10 mouse cellular contexts compared by ENCODE assay signal in the genomic region with DNA sequence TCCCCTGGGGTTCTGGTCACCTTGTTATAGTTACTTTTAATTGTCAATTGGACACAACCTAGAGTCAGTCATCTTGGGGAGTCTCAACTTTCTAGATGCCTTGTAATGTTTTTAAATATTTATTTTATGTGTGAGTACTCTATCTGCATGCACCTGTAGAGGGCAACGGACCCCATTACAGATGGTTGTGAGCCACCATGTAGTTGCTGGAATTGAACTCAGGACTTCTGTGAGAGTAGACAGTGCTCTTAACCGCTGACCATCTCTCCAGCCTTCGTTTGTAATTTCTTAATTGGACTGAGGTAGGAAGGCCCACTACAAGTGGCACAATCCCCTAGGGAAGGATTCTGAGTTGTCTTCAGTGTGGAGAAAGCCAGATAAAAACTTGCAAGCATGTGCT. TPM values are rescaled to one million over a fixed set of nuclear protein-coding genes. Genes with fewer than 3 reads are reported as not detected.
DNase-seq lines count a peak whose midpoint lies in the region; ATAC-seq and TF ChIP-seq lines count a peak whose summit lies in the region.
"Had no signal": no experiment of that assay in that cellular context is flagged by ENCODE, and none has a peak within 500 bp of the region (broad histone marks: within the 10 kb centered on the region; RNA-seq: fewer than 3 reads in every experiment).

No protein-coding gene starts in this region.

- H3K4me3 ChIP-seq in heart, embryonic 15.5 days: peak overlapping the region; percentile 89
- H3K4me3 ChIP-seq in G1E (ENCODE audit: low read depth, low read length) (peak overlapping the region; percentile 88), macrophage (ENCODE audit: inconsistent target) (peak overlapping the region; percentile 74)
- peak overlapping the region; percentile 80 for H3K4me3 ChIP-seq in hindbrain, embryonic 10.5 days

- H3K27me3 ChIP-seq in heart, embryonic 15.5 days: no peaks in the 10 kb centered on the region
- no peaks in the 10 kb centered on the region for H3K27me3 ChIP-seq in G1E (ENCODE audit: insufficient read depth, low read length)
- peaks cover 3% of the 10 kb centered on the region; the same call in 1 of the 2 replicates for H3K27me3 ChIP-seq in hindbrain, embryonic 10.5 days (ENCODE audit: insufficient read depth, poor library complexity, severe bottlenecking)

- no peak for ATAC-seq in heart, embryonic 15.5 days (replicated peaks; ENCODE audit: insufficient number of reproducible peaks, insufficient read depth, low FRiP score, low read depth)
- no peak for ATAC-seq in G1E (ENCODE audit: extremely low read depth, insufficient number of reproducible peaks, low FRiP score, poor library complexity, severe bottlenecking)
- ATAC-seq in inflammation-experienced regulatory T-cells, adult 6 months: no peak

- intact Hi-C loops in heart, postnatal 10 days (cut with DNase I): no loop called here

- no peaks in the 10 kb centered on the region for H3K9me3 ChIP-seq in heart, embryonic 15.5 days (replicated peaks)
- no peaks in the 10 kb centered on the region for H3K9me3 ChIP-seq in G1E (replicated peaks)
- H3K9me3 ChIP-seq in hindbrain, embryonic 10.5 days: no peaks in the 10 kb centered on the region

- H3K4me1 ChIP-seq in heart, embryonic 15.5 days (replicated peaks): peaks cover 7% of the 10 kb centered on the region
- peaks cover 24% of the 10 kb centered on the region for H3K4me1 ChIP-seq in G1E (ENCODE audit: insufficient read depth, low read depth, low read length)
- H3K4me1 ChIP-seq in hindbrain, embryonic 10.5 days (replicated peaks): peaks cover 14% of the 10 kb centered on the region

- no peaks in the 10 kb centered on the region for H3K36me3 ChIP-seq in heart, embryonic 15.5 days
- H3K36me3 ChIP-seq in G1E (replicated peaks) (peaks cover 34% of the 10 kb centered on the region), macrophage (ENCODE audit: inconsistent target) (no peaks in the 10 kb centered on the region)
- H3K36me3 ChIP-seq in hindbrain, embryonic 10.5 days: peaks cover 21% of the 10 kb centered on the region

- peak overlapping the region; percentile 64 for H3K9ac ChIP-seq in heart, embryonic 15.5 days

- WGBS in heart, embryonic 15.5 days: 73% methylated on average over 3 of the region's 3 CpGs
- WGBS in hindbrain, embryonic 10.5 days: 81% methylated on average over 3 of the region's 3 CpGs
- WGBS in macrophage (ENCODE audit: missing documents): 67% methylated on average over 3 of the region's 3 CpGs

- no peak for TF ChIP-seq CTCF in G1E (IDR thresholded peaks at IDR 0.05; ENCODE audit: low read depth, low read length)

- peak overlapping the region; percentile 92 for H3K4me2 ChIP-seq in heart, embryonic 15.5 days

- DNase-seq in heart, postnatal 10 days: no peak
- DNase-seq in G1E (ENCODE audit: low spot score): no peak
- no peak for DNase-seq in hindbrain, embryonic 10.5 days (ENCODE audit: low spot score)
- DNase-seq in right cerebral cortex, postnatal 10 days (ENCODE audit: low spot score in 2 of 2): no peak
- DNase-seq in testis, postnatal 10 days (ENCODE audit: low spot score): no peak
- DNase-seq: lung, adult 18-20 months; thymus, adult 18-20 months had no signal

- no peaks in the 10 kb centered on the region for H3K79me2 ChIP-seq in macrophage (ENCODE audit: inconsistent target)

- no peak overlapping the region for H3K27ac ChIP-seq in heart, embryonic 15.5 days
- peak overlapping the region; percentile 96 for H3K27ac ChIP-seq in hindbrain, embryonic 10.5 days
- H3K27ac ChIP-seq in macrophage: no peak overlapping the region

RNA-seq across cellular contexts. Expression of a gene that starts 1.2 kb away (rescaled TPM):
- polyA plus RNA-seq in heart, embryonic 15.5 days (2015; fragmentation: Nextera tagmentation; extraction: Ambion mirVana): 54.0 and 55.7 TPM in 2 replicates
- 1 to 10 TPM; 6.6 to 7.8 TPM for total RNA-seq in heart, postnatal 10 days (2021)
- total RNA-seq in G1E (2014; fragmentation: Nextera tagmentation): 70.7 and 84.1 TPM in 2 replicates
- 13.7 and 15.7 TPM in 2 replicates for total RNA-seq in G1E (2017)
- 103 and 105 TPM in 2 replicates for polyA plus RNA-seq in G1E (2012)
- 86.2 and 92.6 TPM in 2 replicates for polyA plus RNA-seq in hindbrain, embryonic 10.5 days (2016; fragmentation: Nextera tagmentation; extraction: Ambion mirVana)
- 1 to 10 TPM in 3 of 26 experiments, under 1 TPM in 3, not detected in 20; 0.80 to 2.6 (median 1.0) TPM for total RNA-seq in macrophage (2018; cell fraction: chromatin; rRNA removed)
- total RNA-seq in macrophage (2018; cell fraction: cytosol; rRNA removed): 1 to 10 TPM in 8 of 26 experiments, under 1 TPM in 18; 0.18 to 2.3 (median 0.74) TPM
- 1 to 10 TPM in 4 of 26 experiments, under 1 TPM in 2, not detected in 20; 0.47 to 6.2 (median 1.5) TPM for total RNA-seq in macrophage (2018; cell fraction: nucleus; rRNA removed)
- polyA plus RNA-seq in macrophage (2018): 0.32 to 3.8 TPM (median 0.76 TPM) in 3 replicates
- polyA plus RNA-seq in inflammation-experienced regulatory T-cells, adult 6 months (2017; shearing (Covaris generic)): 10 to 100 TPM in 2 of 3 experiments, 1 to 10 TPM in 1; 6.0 to 56.1 (median 12.3) TPM

RNA-seq across cellular contexts. Expression of a gene that starts 8.9 kb away (rescaled TPM):
- polyA plus RNA-seq in heart, embryonic 15.5 days (2015; fragmentation: Nextera tagmentation; extraction: Ambion mirVana): not detected in 2 replicates
- total RNA-seq in heart, postnatal 10 days (2021): not detected
- total RNA-seq in G1E (2014; fragmentation: Nextera tagmentation) (not detected in 2 replicates), G1E (2017) (not detected in 2 replicates)
- polyA plus RNA-seq in G1E (2012) (not detected in 2 replicates), macrophage (2018) (not detected in 3 replicates)
- polyA plus RNA-seq in hindbrain, embryonic 10.5 days (2016; fragmentation: Nextera tagmentation; extraction: Ambion mirVana): 0.17 and 1.5 TPM in 2 replicates
- total RNA-seq in macrophage (2018; cell fraction: chromatin; rRNA removed): not detected
- total RNA-seq in macrophage (2018; cell fraction: cytosol; rRNA removed): not detected
- total RNA-seq in macrophage (2018; cell fraction: nucleus; rRNA removed): not detected
- not detected for polyA plus RNA-seq in inflammation-experienced regulatory T-cells, adult 6 months (2017; shearing (Covaris generic))

RNA-seq across cellular contexts. Expression of a gene that starts 19.1 kb away (rescaled TPM):
- not detected in 2 replicates for polyA plus RNA-seq in heart, embryonic 15.5 days (2015; fragmentation: Nextera tagmentation; extraction: Ambion mirVana)
- under 1 TPM; 0.27 to 0.69 TPM for total RNA-seq in heart, postnatal 10 days (2021)
- 1.6 and 2.4 TPM in 2 replicates for total RNA-seq in G1E (2014; fragmentation: Nextera tagmentation)
- 0.71 and 1.2 TPM in 2 replicates for total RNA-seq in G1E (2017)
- polyA plus RNA-seq in G1E (2012): 0.18 and 0.65 TPM in 2 replicates
- 0.18 and 0.46 TPM in 2 replicates for polyA plus RNA-seq in hindbrain, embryonic 10.5 days (2016; fragmentation: Nextera tagmentation; extraction: Ambion mirVana)
- not detected for total RNA-seq in macrophage (2018; cell fraction: chromatin; rRNA removed)
- under 1 TPM in 6 of 26 experiments, not detected in 20; 0.06 to 0.45 (median 0.11) TPM for total RNA-seq in macrophage (2018; cell fraction: cytosol; rRNA removed)
- not detected for total RNA-seq in macrophage (2018; cell fraction: nucleus; rRNA removed)
- polyA plus RNA-seq in macrophage (2018): 0.09 TPM in 1 of 3 replicates, not detected in the others
- polyA plus RNA-seq in inflammation-experienced regulatory T-cells, adult 6 months (2017; shearing (Covaris generic)): 1 to 10 TPM; 2.3 to 7.1 (median 4.8) TPM

RNA-seq across cellular contexts. Expression of a gene that starts 30.7 kb away (rescaled TPM):
- polyA plus RNA-seq in heart, embryonic 15.5 days (2015; fragmentation: Nextera tagmentation; extraction: Ambion mirVana): 0.22 and 0.25 TPM in 2 replicates
- under 1 TPM in 1 of 2 experiments, not detected in 1; 0.36 TPM for total RNA-seq in heart, postnatal 10 days (2021)
- total RNA-seq in G1E (2014; fragmentation: Nextera tagmentation) (not detected in 2 replicates), G1E (2017) (0.05 TPM in 1 of 2 replicates, not detected in the other)
- polyA plus RNA-seq in G1E (2012) (not detected in 2 replicates), macrophage (2018) (not detected in 3 replicates)
- polyA plus RNA-seq in hindbrain, embryonic 10.5 days (2016; fragmentation: Nextera tagmentation; extraction: Ambion mirVana): 1.6 and 1.8 TPM in 2 replicates
- under 1 TPM in 1 of 26 experiments, not detected in 25; 0.34 TPM for total RNA-seq in macrophage (2018; cell fraction: chromatin; rRNA removed)
- total RNA-seq in macrophage (2018; cell fraction: cytosol; rRNA removed): under 1 TPM in 2 of 26 experiments, not detected in 24; 0.05 to 0.14 TPM
- total RNA-seq in macrophage (2018; cell fraction: nucleus; rRNA removed): not detected
- polyA plus RNA-seq in inflammation-experienced regulatory T-cells, adult 6 months (2017; shearing (Covaris generic)): not detected

RNA-seq across cellular contexts. Expression of a gene that starts 31.4 kb away (rescaled TPM):
- 3.4 and 5.2 TPM in 2 replicates for polyA plus RNA-seq in heart, embryonic 15.5 days (2015; fragmentation: Nextera tagmentation; extraction: Ambion mirVana)
- total RNA-seq in heart, postnatal 10 days (2021): 1 to 10 TPM in 1 of 2 experiments, under 1 TPM in 1; 0.57 to 1.4 TPM
- not detected in 2 replicates for total RNA-seq in G1E (2014; fragmentation: Nextera tagmentation)
- 0.05 and 0.12 TPM in 2 replicates for total RNA-seq in G1E (2017)
- polyA plus RNA-seq in G1E (2012): not detected in 2 replicates
- 72.8 and 111 TPM in 2 replicates for polyA plus RNA-seq in hindbrain, embryonic 10.5 days (2016; fragmentation: Nextera tagmentation; extraction: Ambion mirVana)
- total RNA-seq in macrophage (2018; cell fraction: chromatin; rRNA removed): not detected
- total RNA-seq in macrophage (2018; cell fraction: cytosol; rRNA removed): under 1 TPM in 8 of 26 experiments, not detected in 18; 0.04 to 0.16 (median 0.09) TPM
- total RNA-seq in macrophage (2018; cell fraction: nucleus; rRNA removed): under 1 TPM in 1 of 26 experiments, not detected in 25; 0.17 TPM
- polyA plus RNA-seq in macrophage (2018): 0.17 TPM in 1 of 3 replicates, not detected in the others
- not detected for polyA plus RNA-seq in inflammation-experienced regulatory T-cells, adult 6 months (2017; shearing (Covaris generic))
